Mouse (Mus musculus): ENCODE data around the gene Troap. TPM values are rescaled to one million over a fixed set of nuclear protein-coding genes. Genes with fewer than 3 reads are reported as not detected.

The Troap gene
- polyA plus RNA-seq, 1 experiment = 72.8 TPM

GRCm38 (mm10) chr15:99071988-99072387 lies 2.4 kb upstream of the Troap start:
- TF ChIP-seq GATA1 (IDR thresholded peaks at IDR 0.05; ENCODE audit: low read length) = no peak

DNA sequence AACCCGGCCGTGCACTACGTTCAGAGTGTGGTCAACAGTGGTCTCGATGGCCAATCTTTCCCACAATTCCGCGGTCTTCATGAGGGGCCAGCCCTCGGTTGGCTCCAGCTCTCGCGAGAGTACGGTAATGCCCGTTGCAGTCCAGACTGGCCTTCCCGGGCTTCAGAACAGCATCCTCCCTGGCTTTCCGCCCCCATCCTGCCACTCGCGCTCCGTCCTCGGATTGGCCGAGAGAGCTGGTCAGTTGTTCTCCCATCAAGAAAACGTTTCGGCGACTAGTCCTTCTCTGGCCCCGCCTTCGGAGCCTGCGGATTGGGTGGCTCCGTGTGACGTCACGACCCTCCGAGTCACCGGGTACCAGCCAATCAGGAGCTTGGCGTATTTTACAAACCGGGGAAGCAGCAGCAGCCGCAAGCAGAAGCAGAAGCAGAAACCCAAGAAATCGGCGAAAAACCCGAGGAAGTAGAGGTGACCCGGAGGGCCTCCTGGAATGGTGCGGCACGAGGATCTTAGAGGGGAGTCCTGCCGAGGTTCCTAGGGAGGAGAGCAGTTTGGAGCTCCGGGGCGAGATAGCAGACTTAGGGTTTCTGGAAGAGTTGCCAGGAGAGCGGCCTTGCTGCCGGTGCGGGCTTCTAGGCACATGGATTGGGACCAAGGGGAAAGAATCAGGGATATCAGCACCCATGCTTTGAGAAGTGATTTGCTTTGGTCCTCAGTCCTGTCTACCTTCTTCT lies 392 bp downstream of the Troap start:
- TF ChIP-seq GATA1 (IDR thresholded peaks at IDR 0.05; ENCODE audit: low read length) = no peak

DNA sequence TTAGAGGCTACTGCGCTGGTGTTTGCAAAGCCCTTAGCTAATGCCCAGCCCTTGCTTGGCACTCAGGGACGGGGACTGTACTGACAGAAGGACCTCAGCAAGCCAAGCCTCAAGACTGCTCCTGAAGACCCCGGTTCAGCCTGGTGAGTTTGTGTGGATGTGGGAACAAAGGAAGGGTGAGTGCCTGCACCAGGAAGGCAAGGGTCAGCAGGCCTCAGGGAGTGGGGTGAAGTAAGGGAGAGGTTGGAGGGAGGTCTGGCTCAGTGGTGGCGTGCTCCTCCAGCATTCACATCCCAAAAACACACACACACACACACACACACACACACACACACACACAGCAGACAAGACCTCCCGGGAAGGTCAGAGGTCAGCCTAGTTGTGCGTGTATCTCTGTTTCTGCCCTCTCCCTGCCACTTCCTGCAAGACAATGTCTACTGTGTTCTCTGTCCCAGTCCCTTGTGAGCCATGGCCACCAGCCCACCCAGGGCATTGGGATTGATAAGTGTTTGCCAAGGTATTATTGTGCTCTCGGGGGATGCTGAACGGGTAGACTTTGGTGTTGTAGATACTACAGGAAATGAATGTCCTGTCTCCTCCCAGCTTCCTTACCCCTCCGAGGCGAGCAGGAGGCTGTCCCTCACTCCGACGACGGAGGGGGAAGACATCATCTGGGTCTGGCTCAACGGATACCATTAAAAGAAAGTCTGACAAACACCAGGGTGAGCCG lies 4.0 kb downstream of the Troap start:
- no peak for TF ChIP-seq GATA1 (IDR thresholded peaks at IDR 0.05; ENCODE audit: low read length)

DNA sequence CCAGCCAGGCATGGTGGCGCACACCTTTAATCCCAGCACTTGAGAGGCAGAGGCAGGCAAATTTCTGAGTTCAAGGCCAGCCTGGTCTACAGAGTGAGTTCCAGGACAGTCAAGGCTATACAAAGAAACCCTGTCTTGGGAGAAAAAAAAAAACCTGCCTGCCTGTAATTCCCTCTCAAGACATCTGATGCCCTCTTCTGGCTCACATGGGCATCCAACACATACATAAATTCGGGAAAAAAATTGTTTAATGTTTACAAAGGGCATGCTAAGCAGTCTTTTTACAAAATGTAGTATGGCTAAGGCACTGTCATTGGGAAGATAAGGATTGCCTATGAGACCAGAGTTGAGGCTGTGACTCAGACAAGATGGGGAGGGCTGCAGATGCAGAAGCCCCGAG lies 5.4 kb downstream of the Troap start:
- no peak for TF ChIP-seq GATA1 (IDR thresholded peaks at IDR 0.05; ENCODE audit: low read length)

DNA sequence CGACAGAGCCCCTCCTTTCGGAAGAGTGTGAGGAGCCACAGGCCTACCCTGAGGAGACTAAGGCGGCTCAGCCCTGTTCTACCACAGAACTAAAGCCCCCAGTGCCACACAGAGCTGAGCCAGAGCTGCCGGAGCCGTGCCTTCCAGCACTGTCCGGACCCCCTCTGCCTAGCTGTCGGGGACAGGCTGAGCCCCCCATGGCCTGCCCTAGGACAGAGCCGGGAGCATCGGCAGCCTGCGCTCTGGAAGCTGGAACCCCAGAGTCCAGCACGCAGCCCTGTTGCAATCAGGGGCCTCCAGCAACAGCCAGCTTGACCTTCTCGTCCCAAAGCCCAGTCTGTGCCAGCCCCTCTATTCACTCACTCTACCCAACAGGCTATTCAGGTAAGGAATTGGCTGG lies 7.9 kb downstream of the Troap start:
- TF ChIP-seq GATA1 (IDR thresholded peaks at IDR 0.05; ENCODE audit: low read length) = no peak

DNA sequence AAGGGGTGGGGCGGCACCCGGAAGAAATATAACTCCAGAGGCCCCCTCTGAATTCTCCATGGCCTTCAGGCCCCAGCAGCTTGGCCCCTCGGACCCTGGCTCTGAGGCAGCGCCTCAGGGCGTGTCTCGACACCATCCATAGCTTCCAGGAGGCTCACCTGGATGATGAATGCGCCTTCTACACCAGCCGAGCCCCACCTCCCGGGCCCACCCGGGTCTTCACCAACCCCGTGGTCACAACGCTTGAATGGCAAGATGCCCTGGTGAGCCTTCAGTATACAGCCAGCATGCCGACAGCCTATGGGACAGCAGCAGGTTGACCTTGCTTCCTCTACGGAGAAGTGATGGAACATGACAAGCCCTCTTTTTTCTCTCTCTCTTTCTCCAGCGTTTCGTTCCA lies 8.5 kb downstream of the Troap start:
- no peak for TF ChIP-seq GATA1 (IDR thresholded peaks at IDR 0.05; ENCODE audit: low read length)

- TF ChIP-seq GATA1 (IDR thresholded peaks at IDR 0.05; ENCODE audit: low read length) = no peak
Measured at GRCm38 (mm10) chr15:99083258-99083657, 8.9 kb downstream of the Troap start.

- TF ChIP-seq GATA1 (IDR thresholded peaks at IDR 0.05; ENCODE audit: low read length) = no peak
Measured at GRCm38 (mm10) chr15:99083867-99084557, 9.6 kb downstream of the Troap start.

GRCm38 (mm10) chr15:99084618-99085017 lies 10.2 kb downstream of the Troap start:
- no peak for TF ChIP-seq GATA1 (IDR thresholded peaks at IDR 0.05; ENCODE audit: low read length)

DNA sequence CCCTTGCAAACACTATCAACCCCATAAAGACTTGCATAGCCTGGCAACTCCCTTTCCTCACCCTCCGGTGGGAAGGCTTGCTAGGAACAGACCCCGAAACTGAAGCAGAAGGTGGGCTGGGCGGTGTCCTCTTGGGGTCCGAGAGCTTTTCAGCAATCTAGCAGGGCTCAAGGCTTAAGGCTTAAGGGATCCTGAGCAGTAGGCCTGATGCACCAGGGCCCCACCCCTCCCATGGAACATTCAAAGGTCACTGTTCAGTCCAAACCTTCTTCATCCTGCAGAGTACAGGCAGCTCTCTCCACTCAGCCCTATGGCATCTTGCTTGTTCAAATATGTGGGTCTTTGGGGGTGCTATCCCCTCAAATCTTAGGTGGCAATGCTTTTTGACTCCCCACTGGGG lies 11.6 kb downstream of the Troap start:
- no peak for TF ChIP-seq GATA1 (IDR thresholded peaks at IDR 0.05; ENCODE audit: low read length)

DNA sequence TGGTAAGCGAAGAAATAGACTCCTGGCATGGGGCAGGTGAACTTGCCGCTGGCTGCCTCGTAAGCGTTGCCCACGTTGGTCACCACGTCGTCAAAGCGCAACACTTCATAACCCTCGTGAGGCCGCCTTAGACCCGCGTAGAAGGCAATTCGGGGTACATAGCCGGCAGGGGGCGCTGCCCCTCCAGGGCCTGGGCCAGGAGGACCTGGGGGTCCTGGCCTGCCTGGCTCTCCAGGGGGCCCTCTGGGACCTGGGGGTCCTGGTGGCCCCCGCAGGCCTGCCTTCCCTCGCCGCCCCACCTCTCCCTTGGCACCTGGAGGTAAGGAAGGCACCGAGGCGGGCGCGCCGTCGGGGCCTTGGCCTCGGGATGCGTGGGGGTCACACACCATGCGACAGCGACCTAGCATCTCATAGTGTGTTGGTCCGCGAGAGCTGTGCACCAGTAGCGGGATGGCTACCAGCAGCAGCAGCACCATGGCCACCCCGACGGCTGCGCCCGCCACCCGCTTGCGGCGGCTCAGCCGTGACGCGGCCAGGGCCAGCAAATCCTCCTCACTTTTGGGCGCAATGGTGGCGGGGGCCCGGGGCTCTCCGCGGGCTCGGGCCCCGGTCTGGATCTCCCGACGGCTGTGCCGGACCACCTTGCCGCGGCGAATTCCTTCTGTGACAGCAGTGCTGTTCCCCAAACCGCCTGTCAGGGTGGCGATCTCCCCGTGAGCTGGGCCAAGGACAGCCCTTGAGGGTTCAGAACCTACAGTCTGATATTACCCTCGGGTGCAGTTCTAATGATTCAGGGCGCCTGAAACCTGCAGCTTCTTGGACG lies 13.1 kb downstream of the Troap start, which contains the start of gene C1ql4:
C1ql4 (minus strand) TSS at position 565 of the 823 bp plus-strand sequence.
- TF ChIP-seq GATA1 (IDR thresholded peaks at IDR 0.05; ENCODE audit: low read length) = no peak

GRCm38 (mm10) chr15:99088292-99088691 lies 13.9 kb downstream of the Troap start:
- TF ChIP-seq GATA1 (IDR thresholded peaks at IDR 0.05; ENCODE audit: low read length) = no peak

- no peak for TF ChIP-seq GATA1 (IDR thresholded peaks at IDR 0.05; ENCODE audit: low read length)
Measured at GRCm38 (mm10) chr15:99089069-99089468, 14.7 kb downstream of the Troap start.

- no peak for TF ChIP-seq GATA1 (IDR thresholded peaks at IDR 0.05; ENCODE audit: low read length)
Measured at GRCm38 (mm10) chr15:99092870-99093269, 18.5 kb downstream of the Troap start, which contains the start of gene Dnajc22. Gene Dnajc22 (plus strand): TSS chr15:99093170.

Data from G1E-ER4 (cell line).